Mouse (Mus musculus) frontal cortex, postnatal 25 days (tissue): ENCODE data around the gene Cd79a.

ENCODE experiments used
- DNase-seq, 2 experiments: peaks; one replicate each; pipeline ENCODE4 v3.0.0; 2022; ENCODE audit warnings: low spot score in 2 of 2

Cd79a gene

DNA sequence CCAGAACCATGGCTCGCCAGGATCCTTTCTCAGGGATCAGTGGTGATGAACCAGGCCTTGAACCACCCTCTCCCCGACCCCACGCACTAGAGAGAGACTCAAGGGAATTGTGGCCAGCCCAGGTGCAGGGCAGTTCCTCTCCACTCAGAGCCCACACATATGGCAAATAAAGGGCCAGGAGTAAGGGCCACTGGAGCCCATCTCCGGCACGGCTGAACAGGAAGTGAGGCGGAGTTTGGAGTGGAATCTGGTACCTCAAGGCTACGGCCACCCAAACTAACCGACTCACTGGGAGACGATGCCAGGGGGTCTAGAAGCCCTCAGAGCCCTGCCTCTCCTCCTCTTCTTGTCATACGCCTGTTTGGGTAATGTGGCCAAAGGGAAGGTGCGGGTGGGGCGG lies at the start of gene Cd79a:
Gene Cd79a (plus strand): TSS at position 158 of the 400 bp plus-strand sequence.
- no peak for DNase-seq

DNA sequence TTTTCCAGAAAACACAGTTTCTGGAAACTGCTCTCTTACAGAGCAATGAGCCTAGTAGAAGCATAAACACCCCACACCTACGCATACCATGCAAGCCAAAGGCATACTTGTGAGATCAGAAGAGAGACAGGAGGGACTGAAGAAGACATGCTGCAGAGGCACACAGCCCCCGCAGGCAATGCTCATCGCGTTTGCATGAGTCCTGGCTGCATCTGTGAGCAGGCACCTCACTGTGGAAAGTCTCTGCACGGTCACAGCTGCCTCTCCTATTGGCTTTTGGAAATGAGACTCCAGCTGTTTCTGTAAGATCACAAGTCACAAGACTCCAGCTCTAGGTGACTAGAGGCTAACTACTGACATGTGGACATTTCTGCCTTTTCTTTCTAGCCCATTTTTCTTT lies 47.0 kb upstream of the Cd79a start:
- peak; percentile 23 to 26 for DNase-seq

DNA sequence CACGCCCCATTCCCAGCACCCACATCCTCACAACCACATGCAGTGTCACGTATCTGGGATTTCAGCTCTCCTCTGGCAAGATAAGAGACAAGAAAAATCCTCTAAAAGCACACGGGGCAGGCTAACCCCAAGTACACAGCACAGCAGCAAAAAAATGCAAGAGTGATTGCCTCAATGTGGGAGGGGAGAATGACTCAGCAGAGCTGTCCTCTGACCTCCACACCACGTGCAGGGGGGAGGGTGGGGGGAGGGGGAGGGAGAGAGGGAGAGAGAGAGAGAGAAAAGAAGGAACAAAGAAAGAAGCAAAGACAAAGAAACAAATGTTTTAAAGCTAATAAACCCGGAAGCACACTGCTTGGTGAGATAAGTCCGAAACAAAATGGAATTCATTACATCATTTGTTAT lies 46.3 kb upstream of the Cd79a start:
- no peak for DNase-seq

DNA sequence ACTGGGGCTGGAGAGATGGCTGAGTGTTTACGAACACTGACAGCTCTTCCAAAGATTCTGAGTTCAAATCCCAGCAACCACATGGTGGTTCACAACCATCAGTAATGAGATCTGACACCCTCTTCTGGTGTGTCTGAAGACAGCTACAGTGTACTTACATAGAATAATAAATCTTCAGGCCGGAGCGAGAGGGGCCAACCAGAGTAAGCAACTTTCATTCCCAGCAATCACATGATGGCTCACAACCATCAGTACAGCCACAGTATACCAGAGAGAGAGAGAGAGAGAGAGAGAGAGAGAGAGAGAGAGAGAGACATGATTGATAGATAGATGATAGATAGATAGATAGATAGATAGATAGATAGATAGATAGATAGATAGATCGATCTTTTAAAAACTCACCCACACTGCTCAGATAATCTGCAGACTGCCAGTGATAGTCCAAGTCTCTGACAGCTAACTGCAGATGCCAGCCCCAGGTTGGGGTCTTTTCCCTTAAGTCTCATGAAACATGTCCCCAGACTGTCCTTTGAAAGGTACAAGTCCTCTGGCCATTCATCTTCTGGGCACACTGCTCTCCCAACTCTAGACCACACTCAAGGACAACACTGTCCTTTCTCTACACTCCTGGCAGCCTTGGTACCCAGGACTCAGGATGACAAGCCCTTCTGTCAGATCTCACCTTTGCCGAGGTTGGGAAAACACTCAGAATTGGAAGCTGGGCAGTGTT lies 45.4 kb upstream of the Cd79a start:
- no peak for DNase-seq

DNA sequence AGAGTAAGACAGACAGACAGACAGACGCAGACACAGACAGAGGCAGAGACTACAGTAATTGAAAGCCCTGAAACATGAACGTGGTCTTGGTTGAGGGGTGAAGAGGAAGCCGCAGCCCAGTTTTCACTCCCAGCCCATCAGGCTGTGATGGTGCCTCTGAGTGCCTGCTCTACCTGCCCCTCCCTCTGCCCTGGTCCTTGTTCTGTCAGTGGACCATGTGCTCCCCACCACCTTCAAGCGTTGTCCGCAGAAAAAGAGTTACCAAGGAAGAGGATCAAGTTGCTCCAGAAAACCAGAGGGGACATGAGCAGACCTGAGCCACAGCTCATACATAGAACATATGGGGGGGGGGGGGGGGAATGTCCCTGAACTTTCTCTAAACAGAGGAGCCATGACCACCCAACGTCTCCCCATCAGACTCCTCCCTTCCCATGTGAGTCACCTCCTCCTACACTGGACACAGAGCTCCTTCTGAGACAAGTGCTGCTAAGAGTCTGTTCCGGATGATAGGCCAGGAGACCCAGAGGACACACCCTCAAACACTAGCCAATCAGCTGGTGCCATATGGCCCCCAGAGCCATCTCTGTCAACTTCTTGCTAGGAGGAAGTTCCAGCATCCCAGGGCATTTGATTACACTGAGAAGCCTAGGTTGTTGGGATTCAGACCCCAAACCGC lies 44.5 kb upstream of the Cd79a start:
- DNase-seq = no peak

DNA sequence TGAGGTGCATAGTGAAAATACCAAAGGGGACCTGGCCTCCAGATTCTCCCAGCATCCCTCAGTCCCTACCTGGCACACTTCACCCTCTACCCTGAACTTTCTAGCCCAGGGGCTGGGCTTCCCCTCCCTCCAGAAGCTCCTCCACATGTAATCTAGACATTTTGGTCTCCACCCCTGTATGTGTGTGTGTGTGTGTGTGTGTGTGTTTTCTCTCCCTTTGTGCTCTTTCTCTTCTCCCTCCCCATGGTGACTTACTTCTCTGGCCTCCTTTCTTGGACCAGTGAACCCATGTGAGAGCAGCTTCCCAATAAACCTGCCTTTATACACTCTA lies 44.0 kb upstream of the Cd79a start:
- no peak for DNase-seq

DNA sequence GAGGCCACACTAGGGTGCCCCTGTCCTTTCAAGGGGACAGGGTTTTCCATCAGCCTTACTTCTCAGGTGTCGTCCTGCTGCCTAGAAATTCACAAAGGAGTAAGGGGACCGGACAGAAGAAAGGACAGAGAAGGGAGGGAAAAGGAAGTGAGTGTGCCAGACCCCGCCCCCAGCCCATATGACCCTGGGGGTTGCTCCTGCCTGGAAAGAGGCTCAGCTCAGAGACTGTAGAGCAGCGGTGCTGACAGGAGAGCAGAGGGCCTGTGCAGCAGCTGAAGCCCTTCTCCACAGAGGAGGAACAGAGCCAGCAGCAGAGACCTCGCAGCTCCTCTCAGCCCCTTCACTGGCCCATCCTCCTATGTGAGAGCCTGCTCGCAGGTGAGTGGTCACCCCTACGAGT lies 43.5 kb upstream of the Cd79a start:
- DNase-seq = no peak

DNA sequence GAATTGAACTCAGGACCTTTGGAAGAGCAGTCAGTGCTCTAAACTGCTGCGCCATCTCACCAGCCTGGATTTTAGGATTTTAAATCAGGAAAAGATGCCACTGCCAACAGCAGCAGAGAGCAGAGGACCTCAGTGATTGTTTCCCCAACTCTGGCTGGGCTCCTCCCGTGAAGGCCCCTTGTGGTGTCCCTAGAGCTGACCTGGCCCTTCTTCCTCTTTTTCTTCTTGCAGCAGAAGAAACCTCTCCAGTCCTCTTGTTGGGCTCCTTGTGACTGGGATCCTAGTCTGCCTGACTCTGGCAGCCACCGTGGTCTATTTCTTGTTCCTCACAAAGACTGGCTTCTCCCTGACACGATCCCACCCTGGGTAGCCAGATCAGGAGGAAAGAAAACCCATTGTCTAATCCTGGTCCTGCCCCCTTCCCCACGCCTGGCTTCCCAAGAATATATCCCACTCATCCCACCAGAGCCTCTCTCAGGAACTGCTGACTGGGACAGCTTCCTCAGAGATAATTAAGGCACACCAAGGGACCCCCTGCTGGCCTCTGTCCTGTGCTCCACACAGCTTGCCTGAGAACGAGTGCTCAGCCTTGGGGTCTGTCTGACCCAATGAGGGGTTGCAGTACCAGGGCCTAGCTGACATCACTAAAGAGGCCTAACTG lies 40.6 kb upstream of the Cd79a start:
- no peak for DNase-seq

DNA sequence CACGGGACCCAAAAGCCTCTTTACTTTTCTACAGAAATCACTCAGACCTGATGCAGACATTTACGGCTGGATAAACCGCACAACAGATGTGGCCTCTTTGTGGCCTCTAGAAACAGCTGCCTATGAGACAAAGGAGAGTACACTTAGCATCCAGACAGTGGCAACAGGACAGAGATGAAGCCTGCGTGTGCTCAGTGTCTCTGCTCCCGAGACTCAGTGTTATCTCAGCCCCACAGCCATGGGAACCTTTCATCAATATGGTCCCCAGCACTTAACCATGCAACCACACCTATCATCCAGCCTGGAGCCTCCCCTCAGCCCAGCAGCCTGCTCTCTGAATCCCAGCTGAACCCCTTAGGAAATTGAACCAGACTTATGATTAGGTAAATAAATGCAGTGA lies 37.9 kb upstream of the Cd79a start:
- DNase-seq = no peak

DNA sequence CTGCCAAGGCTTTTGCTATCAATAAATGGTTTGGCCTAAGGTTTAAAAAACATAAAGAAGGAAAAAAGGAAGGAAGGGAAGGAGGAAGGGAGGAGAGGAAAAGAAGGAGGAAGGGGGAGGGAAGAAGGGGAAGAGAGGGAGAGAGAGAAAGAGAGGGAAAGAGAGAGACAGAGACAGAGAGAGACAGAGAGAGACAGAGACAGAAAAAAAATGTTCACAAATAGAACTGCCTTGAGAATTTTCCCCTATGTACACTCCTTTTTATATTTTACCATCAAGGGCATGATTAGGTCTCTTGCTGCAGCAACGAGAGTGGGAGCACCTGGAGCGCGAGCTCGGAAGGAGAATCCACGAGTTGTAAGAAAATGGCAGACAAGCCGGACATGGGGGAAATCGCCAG lies 35.3 kb upstream of the Cd79a start, which contains the start of gene Gm9844:
Gene Gm9844 (plus strand): TSS at position 301 of the 400 bp plus-strand sequence.
- no peak for DNase-seq

DNA sequence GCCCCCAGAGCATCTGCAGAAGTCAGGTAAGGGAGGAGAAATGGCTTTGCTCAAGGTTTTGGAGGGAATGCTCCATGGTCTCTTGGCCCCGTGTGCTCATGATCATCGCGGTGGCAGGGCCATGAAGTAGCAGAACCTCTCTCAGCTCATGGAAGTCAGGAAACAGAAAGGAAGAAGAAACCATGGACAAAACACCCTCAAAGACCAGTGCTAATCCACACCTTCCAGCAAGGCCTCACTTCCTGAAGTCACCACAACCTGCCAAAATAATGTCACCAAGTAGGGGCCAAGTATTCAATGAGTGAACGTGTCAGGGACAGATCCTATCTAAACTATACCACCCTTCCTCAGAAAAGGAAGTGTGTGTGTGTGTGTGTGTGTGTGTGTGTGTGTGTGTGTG lies 34.3 kb upstream of the Cd79a start:
- DNase-seq = no peak

DNA sequence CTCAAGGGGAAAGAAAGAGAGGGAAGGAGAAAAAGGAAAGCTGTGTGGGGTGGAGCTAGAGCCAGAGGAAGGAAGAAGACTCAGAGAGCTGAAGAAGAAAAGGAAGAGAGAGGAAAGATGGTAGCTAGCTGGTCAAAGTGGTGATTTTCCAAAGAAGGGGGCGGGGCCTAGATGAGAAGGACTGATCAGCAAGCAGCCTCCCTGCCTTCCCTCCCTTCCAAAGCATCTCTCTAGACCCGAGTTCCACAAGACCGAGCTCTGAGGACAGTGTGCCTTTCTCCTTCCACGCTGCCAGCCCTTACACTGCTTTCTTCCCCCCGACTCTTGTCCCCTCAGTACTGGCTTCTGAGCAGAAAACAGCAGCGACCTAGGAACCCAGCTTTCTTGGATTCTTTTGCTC lies 33.0 kb upstream of the Cd79a start:
- DNase-seq = no peak

DNA sequence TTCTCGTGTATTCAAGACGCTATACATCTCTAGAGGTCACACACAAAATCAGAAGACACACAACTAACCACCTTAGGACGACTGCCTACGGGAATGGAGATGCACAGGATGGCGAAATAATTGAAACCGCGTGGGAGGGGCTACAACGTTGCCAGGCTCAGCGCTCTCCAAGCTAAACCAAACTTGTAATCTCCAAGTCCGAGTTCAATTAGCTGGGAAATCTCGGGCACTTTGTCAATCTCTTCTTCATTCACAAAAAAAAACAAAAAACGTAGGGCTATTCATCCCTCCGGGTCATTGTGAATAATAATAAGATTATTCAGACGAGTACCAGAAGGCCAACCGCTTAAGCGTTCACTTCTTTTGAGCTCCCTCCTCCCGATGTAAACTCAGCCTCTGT lies 28.1 kb upstream of the Cd79a start:
- no peak for DNase-seq

DNA sequence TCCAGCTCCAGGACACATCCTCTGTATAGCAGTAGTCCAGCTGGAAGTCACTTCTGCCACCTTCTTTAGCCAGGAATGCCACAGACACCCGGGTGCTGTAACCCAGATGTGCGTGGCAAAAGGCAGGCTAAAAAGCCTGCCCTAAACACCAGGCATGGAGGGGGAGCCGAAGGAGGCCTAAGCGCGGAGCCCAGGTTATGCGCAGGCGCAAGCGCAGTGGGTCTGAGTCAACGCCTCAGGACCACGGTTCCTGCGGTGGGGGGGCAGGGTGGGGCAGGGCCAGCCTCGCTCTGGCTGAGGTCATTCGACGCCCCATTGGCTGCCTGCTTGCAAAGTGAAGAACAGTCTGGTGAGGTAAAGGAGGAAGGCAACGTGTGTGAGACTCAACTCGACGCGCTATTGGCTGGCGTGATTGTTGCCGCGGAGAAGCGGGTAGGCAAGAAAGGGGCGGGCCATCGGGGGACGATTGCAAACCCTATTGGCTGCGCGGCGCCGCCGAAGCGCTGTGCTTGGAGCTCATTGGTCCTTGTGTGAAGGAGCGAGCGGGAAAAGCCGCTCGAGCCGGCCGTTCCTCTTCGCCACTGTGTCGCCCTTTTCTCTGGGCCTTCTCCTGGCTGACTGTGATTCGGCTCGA lies 27.5 kb upstream of the Cd79a start, which contains the start of the genes Lypd4 and Dmrtc2:
Gene Lypd4 (minus strand): TSS at position 410 of the 634 bp plus-strand sequence.
Gene Dmrtc2 (plus strand): TSS at position 526 of the 634 bp plus-strand sequence.
- no peak for DNase-seq

DNA sequence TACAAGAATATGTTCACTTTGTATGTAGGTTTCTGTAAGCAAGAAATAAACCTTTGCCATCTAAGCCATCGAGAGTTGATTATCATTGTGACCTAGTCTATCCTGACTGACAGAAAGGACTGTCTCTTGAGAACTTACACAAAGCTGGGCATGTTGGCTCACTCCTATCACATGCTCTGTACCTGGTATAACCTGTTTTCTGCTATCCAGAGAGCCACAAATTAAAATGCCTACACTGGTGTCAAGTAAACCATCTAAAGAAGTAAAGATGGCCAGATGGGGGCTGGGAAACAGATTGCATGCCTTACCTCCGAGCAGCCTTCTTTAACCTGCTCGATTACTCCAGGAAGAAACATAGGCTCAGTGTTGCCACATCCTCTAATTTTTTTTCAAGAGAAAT lies 19.6 kb upstream of the Cd79a start:
- DNase-seq = no peak

DNA sequence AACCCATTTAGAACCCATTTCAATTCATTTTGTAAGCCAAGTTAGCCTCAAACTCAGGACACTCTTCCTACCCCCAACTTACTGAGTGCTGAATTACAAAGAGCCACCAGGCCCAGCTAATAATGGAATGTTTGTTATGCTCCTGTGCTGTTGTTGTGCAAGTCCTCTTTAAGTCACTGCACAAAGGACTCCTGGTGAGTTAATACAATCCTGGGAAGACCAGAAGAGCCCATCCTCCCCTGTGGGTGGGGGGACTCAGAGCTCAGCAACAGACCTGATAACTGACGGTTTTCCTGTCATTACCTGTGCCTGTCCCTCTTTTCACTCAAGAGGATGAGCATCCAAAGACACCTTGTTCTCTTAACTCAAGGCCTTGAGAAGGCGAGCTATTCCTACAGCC lies 17.6 kb upstream of the Cd79a start:
- no peak for DNase-seq

DNA sequence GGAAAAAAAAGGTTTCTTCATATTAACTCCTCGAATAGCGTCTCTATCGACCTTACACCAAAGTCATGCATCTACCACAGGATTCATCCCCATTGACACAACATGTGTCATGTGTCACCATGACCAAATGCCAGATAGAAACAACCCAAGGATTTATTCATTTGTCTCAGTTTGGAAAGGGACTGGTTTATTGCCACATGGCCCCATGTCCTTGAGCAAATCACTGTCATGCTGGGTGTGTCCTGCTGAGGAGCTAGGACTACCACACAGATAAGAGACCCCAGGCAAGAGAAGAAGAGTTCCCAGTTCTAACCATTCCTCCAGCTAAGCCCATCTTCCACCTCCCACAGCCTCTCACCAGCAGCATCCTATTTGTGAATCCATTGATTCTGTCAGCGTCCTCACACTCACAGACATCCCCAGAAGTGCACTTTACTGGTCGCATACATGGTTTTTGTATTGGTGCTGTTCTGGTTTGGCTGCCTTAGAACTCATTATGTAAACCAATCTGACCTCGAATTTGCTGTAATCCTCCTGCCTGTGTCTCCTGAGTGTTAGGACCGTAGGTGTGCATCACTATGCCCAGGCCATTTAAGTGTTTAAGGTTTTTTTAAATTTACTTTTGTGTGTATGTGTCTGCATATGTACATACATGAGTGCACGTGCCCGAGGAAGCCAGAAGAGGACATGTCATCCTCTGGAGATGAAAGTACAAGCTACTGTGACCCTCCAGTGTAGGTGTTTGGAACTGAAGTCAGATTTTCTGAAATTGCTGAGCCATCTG lies 14.6 kb upstream of the Cd79a start:
- DNase-seq = no peak

DNA sequence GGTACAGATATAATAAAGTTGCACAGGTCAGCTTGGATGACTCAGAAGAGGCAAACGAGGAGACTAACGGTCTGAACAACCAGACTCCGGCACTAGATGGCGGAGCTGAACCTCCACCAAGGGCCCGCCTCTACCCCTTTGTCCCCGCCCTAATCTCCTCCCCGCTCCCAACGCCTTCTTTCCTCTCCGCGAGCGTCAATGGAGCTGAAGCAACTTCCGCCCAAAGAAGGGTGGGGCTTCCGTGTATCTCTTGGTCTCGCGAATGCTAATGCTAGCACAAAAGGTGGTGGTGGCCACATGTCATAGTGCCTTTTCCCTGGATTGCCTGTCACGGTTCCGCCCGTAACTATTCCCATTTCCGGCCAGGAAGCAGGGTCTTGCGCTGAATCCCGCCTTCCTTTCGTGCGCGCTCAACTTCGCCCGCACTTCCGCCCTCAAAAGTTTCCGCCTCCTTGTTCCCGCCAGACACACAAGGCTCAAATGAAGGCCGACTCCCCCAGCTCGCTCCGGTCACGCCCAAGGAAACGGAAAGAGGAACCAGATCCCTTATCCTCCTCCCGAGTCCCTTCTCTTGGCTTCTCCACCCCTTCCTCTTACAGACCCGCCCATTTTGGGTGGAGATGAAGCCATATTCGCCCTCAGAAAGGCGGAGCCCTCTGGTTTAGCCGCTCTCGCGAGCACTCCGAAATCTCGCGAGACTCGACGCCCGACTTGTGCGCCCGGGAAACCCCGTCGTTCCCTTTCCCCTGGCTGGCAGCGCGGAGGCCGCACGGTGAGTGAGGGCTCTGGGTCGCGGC lies 13.1 kb upstream of the Cd79a start, which contains the start of gene Rps19:
Gene Rps19 (plus strand): TSS at position 476 of the 797 bp plus-strand sequence.
- DNase-seq = peak; percentile 94 to 95

DNA sequence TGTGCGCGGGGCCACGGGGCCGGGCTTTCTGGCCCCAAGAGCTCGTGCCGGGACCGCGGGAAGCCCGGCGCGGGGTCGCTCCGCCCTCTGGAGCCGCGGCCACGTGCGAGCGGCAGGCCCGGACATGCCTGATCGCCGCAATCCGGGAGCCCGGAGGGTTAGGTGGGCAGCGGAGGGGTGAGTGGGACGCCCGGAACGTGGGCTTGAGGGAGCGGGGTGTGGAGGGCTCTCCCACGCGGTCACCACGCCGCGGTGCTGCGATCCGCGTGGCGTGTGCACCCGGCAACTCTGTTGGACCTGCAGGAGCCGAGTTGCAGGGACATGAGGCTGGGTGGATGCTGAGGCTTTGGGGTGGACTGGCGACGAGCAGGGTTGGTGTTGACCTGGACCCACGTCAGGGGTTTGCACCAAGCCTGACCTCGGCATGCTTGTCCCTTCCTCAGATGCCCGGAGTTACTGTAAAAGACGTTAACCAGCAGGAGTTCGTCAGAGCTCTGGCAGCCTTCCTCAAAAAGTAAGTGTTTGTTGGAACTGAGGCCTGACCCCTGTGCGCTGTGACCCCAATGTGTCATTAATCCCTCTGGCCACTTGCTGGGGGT lies 12.4 kb upstream of the Cd79a start:
- DNase-seq = no peak
